Mouse (Mus musculus) lung, postnatal 0 days (tissue): ENCODE results near the gene Cntnap5b. TPM values are rescaled to one million over a fixed set of nuclear protein-coding genes. Genes with fewer than 3 reads are reported as not detected.

Experiments used
- ATAC-seq: fragments of 200-750 bp; cut with Nextera tagmentation; 2 replicates; pipeline ENCODE4 v1.8.0; 2017; ENCODE audit warnings: moderate library complexity
- DNase-seq: peaks from one replicate; pipeline ENCODE4 v3.0.0-alpha.2; 2016; ENCODE audit warnings: low spot score
- H3K27ac ChIP-seq: fragments of 300-500 bp; sonication (generic); 2 replicates; pipeline ENCODE4 v1.5.1; 2014; ENCODE audit warnings: antibody characterized with exemption, mild to moderate bottlenecking, low read length, mixed read lengths
- H3K27me3 ChIP-seq: fragments of 300-500 bp; sonication (generic); replicated peaks from 2 replicates; pipeline ENCODE4 v1.6.1; 2014; ENCODE audit warnings: low read length, mixed read lengths; ENCODE audit not compliant: insufficient read depth
- H3K36me3 ChIP-seq: fragments of 300-500 bp; sonication (generic); 2 replicates; pipeline ENCODE4 v1.6.1; 2014; ENCODE audit warnings: low read length, mixed read lengths; ENCODE audit not compliant: insufficient read depth
- H3K4me1 ChIP-seq: fragments of 300-500 bp; sonication (generic); 2 replicates; pipeline ENCODE4 v1.6.1; 2014; ENCODE audit warnings: antibody characterized with exemption, low read depth, low read length, mixed read lengths; ENCODE audit not compliant: insufficient read depth
- H3K4me2 ChIP-seq: fragments of 300-500 bp; sonication (generic); replicated peaks from 2 replicates; pipeline ENCODE4 v1.6.1; 2014; ENCODE audit warnings: low read depth, mild to moderate bottlenecking, low read length, moderate library complexity, mixed read lengths
- H3K4me3 ChIP-seq: fragments of 300-500 bp; sonication (generic); 2 replicates; pipeline ENCODE4 v1.5.1; 2014; ENCODE audit warnings: low read depth, low read length
- H3K9ac ChIP-seq: fragments of 300-500 bp; sonication (generic); replicated peaks from 2 replicates; pipeline ENCODE4 v1.6.1; 2014; ENCODE audit warnings: low read depth, mild to moderate bottlenecking
- H3K9me3 ChIP-seq: fragments of 300-500 bp; sonication (generic); 2 replicates; pipeline ENCODE4 v1.6.1; 2016; ENCODE audit warnings: low read length, mixed read lengths
- CTCF ChIP-seq: IDR thresholded peaks from 2 replicates; pipeline ENCODE4 v1.5.1; 2016; ENCODE audit warnings: antibody characterized with exemption, mild to moderate bottlenecking
- EP300 ChIP-seq: IDR thresholded peaks from 2 replicates; pipeline ENCODE4 v1.6.1; 2016; ENCODE audit warnings: antibody characterized with exemption, mild to moderate bottlenecking, control low read depth
- WGBS: fragments of 180-500 bp; shearing (Covaris S2); extraction: QIAGEN DNeasy Blood & Tissue Kit; methylation state at CpG from one replicate; pipeline ENCODE4 v1.1.7; 2014; 5-methylcytosine and 5-hydroxymethylcytosine counted together
- polyA plus RNA-seq: library from polyadenylated mRNA; unstranded; fragments of >200 nt; fragmentation: Nextera tagmentation; extraction: Ambion mirVana; gene quantifications from 2 replicates; pipeline ENCODE4 v1.2.1, GENCODE M21; 2015

Gene Cntnap5b
- polyA plus RNA-seq, 1 experiment from 2014 or later = not detected

- no peak for TF ChIP-seq EP300
- no peak for TF ChIP-seq CTCF
- no peak for DNase-seq
- Histone ChIP-seq H3K9ac (no peak overlapping the region), H3K9me3 (no peaks in the 10 kb centered on the region), H3K36me3 (no peaks in the 10 kb centered on the region), H3K27me3 (no peaks in the 10 kb centered on the region), H3K4me1 (no peaks in the 10 kb centered on the region), H3K27ac (no peak overlapping the region), H3K4me3 (no peak overlapping the region), H3K4me2 (no peak overlapping the region)
- WGBS = 83% methylated on average over 1 of the region's 1 CpGs
- no peak for ATAC-seq
Measured at GRCm38 (mm10) chr1:100310687-100311086, 538.1 kb downstream of the Cntnap5b start.

- 79% methylated on average over 3 of the region's 3 CpGs for WGBS
- no peaks in the 10 kb centered on the region for H3K36me3 ChIP-seq
- no peak for ATAC-seq
- H3K4me2 ChIP-seq = no peak overlapping the region
- H3K9me3 ChIP-seq = no peaks in the 10 kb centered on the region
- H3K4me1 ChIP-seq = no peaks in the 10 kb centered on the region
- H3K4me3 ChIP-seq = no peak overlapping the region
- no peak overlapping the region for H3K27ac ChIP-seq
- H3K9ac ChIP-seq = no peak overlapping the region
- H3K27me3 ChIP-seq = no peaks in the 10 kb centered on the region
- no peak for DNase-seq
- no peak for TF ChIP-seq EP300
- TF ChIP-seq CTCF = no peak
Measured at GRCm38 (mm10) chr1:100331066-100331465, 558.5 kb downstream of the Cntnap5b start.

- H3K9me3 ChIP-seq = no peaks in the 10 kb centered on the region
- H3K4me2 ChIP-seq = no peak overlapping the region
- H3K4me1 ChIP-seq = no peaks in the 10 kb centered on the region
- DNase-seq (no peak), ATAC-seq (no peak)
- H3K9ac ChIP-seq = no peak overlapping the region
- TF ChIP-seq CTCF (no peak), EP300 (no peak)
- no peak overlapping the region for H3K4me3 ChIP-seq
- 65% methylated on average over 5 of the region's 5 CpGs for WGBS
- no peak overlapping the region for H3K27ac ChIP-seq
- no peaks in the 10 kb centered on the region for H3K27me3 ChIP-seq
- no peaks in the 10 kb centered on the region for H3K36me3 ChIP-seq
Measured at GRCm38 (mm10) chr1:100369415-100370113, 597.0 kb downstream of the Cntnap5b start.

GRCm38 (mm10) chr1:100386252-100386651, 613.7 kb downstream of the Cntnap5b start:
- H3K4me3 ChIP-seq = no peak overlapping the region
- H3K9me3 ChIP-seq = no peaks in the 10 kb centered on the region
- no peak overlapping the region for H3K9ac ChIP-seq
- no peaks in the 10 kb centered on the region for H3K36me3 ChIP-seq
- WGBS = 48% methylated on average over 1 of the region's 1 CpGs
- H3K27me3 ChIP-seq = no peaks in the 10 kb centered on the region
- no peak overlapping the region for H3K27ac ChIP-seq
- H3K4me1 ChIP-seq = no peaks in the 10 kb centered on the region
- no peak for TF ChIP-seq CTCF
- H3K4me2 ChIP-seq = no peak overlapping the region
- DNase-seq (no peak), ATAC-seq (no peak)

- H3K27ac ChIP-seq = no peak overlapping the region
- DNase-seq = no peak
- no peaks in the 10 kb centered on the region for H3K9me3 ChIP-seq
- H3K36me3 ChIP-seq = no peaks in the 10 kb centered on the region
- TF ChIP-seq EP300 = no peak
- no peak for TF ChIP-seq CTCF
- no peak overlapping the region for H3K4me3 ChIP-seq
- H3K4me2 ChIP-seq = no peak overlapping the region
- no peaks in the 10 kb centered on the region for H3K27me3 ChIP-seq
- ATAC-seq = no peak
- H3K4me1 ChIP-seq = no peaks in the 10 kb centered on the region
- no peak overlapping the region for H3K9ac ChIP-seq
Measured at GRCm38 (mm10) chr1:100394034-100394433, 621.5 kb downstream of the Cntnap5b start.

GRCm38 (mm10) chr1:100416658-100417224, 644.2 kb downstream of the Cntnap5b start:
- Histone ChIP-seq H3K4me1 (no peaks in the 10 kb centered on the region), H3K9me3 (no peaks in the 10 kb centered on the region), H3K27ac (no peak overlapping the region), H3K4me3 (no peak overlapping the region), H3K27me3 (no peaks in the 10 kb centered on the region), H3K9ac (no peak overlapping the region), H3K4me2 (no peak overlapping the region), H3K36me3 (no peaks in the 10 kb centered on the region)
- TF ChIP-seq CTCF = no peak
- TF ChIP-seq EP300 = no peak
- peak; percentile 35; the same call in 1 of the 2 replicates for ATAC-seq
- peak; percentile 8 for DNase-seq
